Comparison of ENCODE assay signal across 10 mouse cellular contexts in genomic region chr13:21981803-21982193, GRCm38 (mm10). TPM values are rescaled to one million over a fixed set of nuclear protein-coding genes. Genes with fewer than 3 reads are reported as not detected.
DNase-seq lines count a peak whose midpoint lies in the region; ATAC-seq lines count a peak whose summit lies in the region.
"Had no signal": no experiment of that assay in that cellular context is flagged by ENCODE, and none has a peak within 500 bp of the region (broad histone marks: within the 10 kb centered on the region; RNA-seq: fewer than 3 reads in every experiment).

No protein-coding gene starts in this region.

- H3K9ac ChIP-seq in heart, embryonic 15.5 days, result peak overlapping the region; percentile 68
- H3K9ac ChIP-seq in hindbrain, embryonic 13.5 days, result peak overlapping the region; percentile 78
- peak overlapping the region; percentile 57 for H3K9ac ChIP-seq in midbrain, embryonic 14.5 days (replicated peaks; ENCODE audit: low read length)

- intact Hi-C loops in heart, postnatal 25 days (cut with DNase I), result no loop called here
- intact Hi-C loops in left cerebral cortex, postnatal 36 days (cut with DNase I), result no loop called here

- H3K4me2 ChIP-seq in heart, embryonic 15.5 days, result peak overlapping the region; percentile 98
- H3K4me2 ChIP-seq in hindbrain, embryonic 13.5 days, result peak overlapping the region; percentile 98
- H3K4me2 ChIP-seq in midbrain, embryonic 14.5 days (ENCODE audit: low read length), result peak overlapping the region; percentile 96

- 0 out of 2 replicates have a peak, but pooled peaks have one; percentile 27 for ATAC-seq in heart, embryonic 15.5 days (replicated peaks; ENCODE audit: insufficient number of reproducible peaks, insufficient read depth, low FRiP score, low read depth)
- ATAC-seq in hindbrain, embryonic 13.5 days (ENCODE audit: low FRiP score), result 0 out of 2 replicates have a peak, but pooled peaks have one; percentile 21
- ATAC-seq in midbrain, embryonic 14.5 days (ENCODE audit: low FRiP score, low TSS enrichment), result no peak

- H3K9me3 ChIP-seq in heart, embryonic 15.5 days (replicated peaks), result no peaks in the 10 kb centered on the region
- H3K9me3 ChIP-seq in hindbrain, embryonic 13.5 days, result no peaks in the 10 kb centered on the region
- no peaks in the 10 kb centered on the region for H3K9me3 ChIP-seq in midbrain, embryonic 14.5 days (ENCODE audit: control insufficient read depth, low read length)

- no peaks in the 10 kb centered on the region for H3K36me3 ChIP-seq in heart, embryonic 15.5 days
- H3K36me3 ChIP-seq in hindbrain, embryonic 13.5 days, result no peaks in the 10 kb centered on the region
- no peaks in the 10 kb centered on the region for H3K36me3 ChIP-seq in midbrain, embryonic 14.5 days (ENCODE audit: control insufficient read depth, insufficient read depth, low read length)

- H3K27me3 ChIP-seq in heart, embryonic 15.5 days, result peaks cover 69% of the 10 kb centered on the region
- peaks cover 85% of the 10 kb centered on the region for H3K27me3 ChIP-seq in hindbrain, embryonic 13.5 days
- H3K27me3 ChIP-seq in midbrain, embryonic 14.5 days (ENCODE audit: control insufficient read depth, insufficient read depth, low read length), result peaks cover 41% of the 10 kb centered on the region

- H3K4me1 ChIP-seq in heart, embryonic 15.5 days (replicated peaks), result peaks cover 13% of the 10 kb centered on the region
- H3K4me1 ChIP-seq in brown adipose tissue, adult 24 weeks (ENCODE audit: control insufficient read depth, insufficient read depth, insufficient read length, low read length), result peaks cover 2% of the 10 kb centered on the region; the same call in 1 of the 2 replicates
- H3K4me1 ChIP-seq in hindbrain, embryonic 13.5 days (replicated peaks), result peaks cover 13% of the 10 kb centered on the region
- H3K4me1 ChIP-seq in midbrain, embryonic 14.5 days (ENCODE audit: control insufficient read depth, insufficient read depth, low read length), result peaks cover 6% of the 10 kb centered on the region

- no peak overlapping the region for H3K27ac ChIP-seq in heart, embryonic 15.5 days
- H3K27ac ChIP-seq in brown adipose tissue, adult 24 weeks (replicated peaks; ENCODE audit: low read depth, low read length), result no peak overlapping the region
- H3K27ac ChIP-seq in hindbrain, embryonic 13.5 days, result no peak overlapping the region
- H3K27ac ChIP-seq in midbrain, embryonic 14.5 days (replicated peaks; ENCODE audit: low read depth, low read length), result no peak overlapping the region

- WGBS in heart, embryonic 15.5 days, result 11% methylated on average over 17 of the region's 17 CpGs
- 5% methylated on average over 17 of the region's 17 CpGs for WGBS in hindbrain, embryonic 13.5 days
- 6% methylated on average over 17 of the region's 17 CpGs for WGBS in midbrain, embryonic 14.5 days

- no peak for DNase-seq in heart, postnatal 25 days (ENCODE audit: low spot score)
- no peak for DNase-seq in midbrain, embryonic 14.5 days
- no peak for DNase-seq in right cerebral cortex, postnatal 25 days
- DNase-seq in left cerebral cortex, postnatal 36 days (ENCODE audit: low spot score in 2 of 2), result no peak
- DNase-seq in thymus, postnatal 25 days, result no peak

- peak overlapping the region; percentile 63 for H3K4me3 ChIP-seq in heart, embryonic 15.5 days
- H3K4me3 ChIP-seq in brown adipose tissue, adult 24 weeks (ENCODE audit: insufficient read depth, low read depth, low read length), result peak overlapping the region; percentile 58
- peak overlapping the region; percentile 57 for H3K4me3 ChIP-seq in hindbrain, embryonic 13.5 days
- H3K4me3 ChIP-seq in midbrain, embryonic 14.5 days (replicated peaks; ENCODE audit: low read depth, low read length), result peak overlapping the region; percentile 49
- H3K4me3 ChIP-seq: myocyte had no signal

RNA-seq across cellular contexts. Expression of gene Pom121l2, which starts 0.8 kb away (rescaled TPM):
- polyA plus RNA-seq in heart, embryonic 15.5 days (2015; fragmentation: Nextera tagmentation; extraction: Ambion mirVana), result not detected in 2 replicates
- total RNA-seq in heart, postnatal 25 days (2021), result not detected
- not detected in 2 replicates for polyA plus RNA-seq in brown adipose tissue, adult 24 weeks (2012; ENCODE audit: insufficient read depth, insufficient read length, missing spikeins)
- polyA plus RNA-seq in hindbrain, embryonic 13.5 days (2015; fragmentation: Nextera tagmentation; extraction: Ambion mirVana), result not detected in 2 replicates
- polyA plus RNA-seq in midbrain, embryonic 14.5 days (2014; fragmentation: Nextera tagmentation; extraction: Ambion mirVana), result not detected in 2 replicates
- not detected for total RNA-seq in left cerebral cortex, postnatal 36 days (2021)
- total RNA-seq: MEL had no signal
- polyA plus RNA-seq: myocyte had no signal

RNA-seq across cellular contexts. Expression of gene Prss16, which starts 27.7 kb away (rescaled TPM):
- polyA plus RNA-seq in heart, embryonic 15.5 days (2015; fragmentation: Nextera tagmentation; extraction: Ambion mirVana), result 9.5 and 113 TPM in 2 replicates
- not detected for total RNA-seq in heart, postnatal 25 days (2021)
- not detected in 2 replicates for polyA plus RNA-seq in brown adipose tissue, adult 24 weeks (2012; ENCODE audit: insufficient read depth, insufficient read length, missing spikeins)
- polyA plus RNA-seq in hindbrain, embryonic 13.5 days (2015; fragmentation: Nextera tagmentation; extraction: Ambion mirVana), result 0.12 and 0.14 TPM in 2 replicates
- not detected in 2 replicates for polyA plus RNA-seq in midbrain, embryonic 14.5 days (2014; fragmentation: Nextera tagmentation; extraction: Ambion mirVana)
- total RNA-seq in left cerebral cortex, postnatal 36 days (2021), result 1 to 10 TPM in 1 of 2 experiments, under 1 TPM in 1; 0.34 to 1.1 TPM
- total RNA-seq: MEL had no signal

RNA-seq across cellular contexts. Expression of gene Zfp184, which starts 36.9 kb away (rescaled TPM):
- 3.8 and 5.1 TPM in 2 replicates for polyA plus RNA-seq in heart, embryonic 15.5 days (2015; fragmentation: Nextera tagmentation; extraction: Ambion mirVana)
- total RNA-seq in heart, postnatal 25 days (2021), result under 1 TPM; 0.56 to 0.68 TPM
- not detected in 2 replicates for polyA plus RNA-seq in brown adipose tissue, adult 24 weeks (2012; ENCODE audit: insufficient read depth, insufficient read length, missing spikeins)
- 16.8 and 19.9 TPM in 2 replicates for polyA plus RNA-seq in hindbrain, embryonic 13.5 days (2015; fragmentation: Nextera tagmentation; extraction: Ambion mirVana)
- polyA plus RNA-seq in midbrain, embryonic 14.5 days (2014; fragmentation: Nextera tagmentation; extraction: Ambion mirVana), result 16.8 and 18.2 TPM in 2 replicates
- total RNA-seq in left cerebral cortex, postnatal 36 days (2021), result 1 to 10 TPM; 3.7 to 4.2 TPM

RNA-seq across cellular contexts. Expression of gene Hist1h2ah, which starts 53.6 kb away (rescaled TPM):
- polyA plus RNA-seq in heart, embryonic 15.5 days (2015; fragmentation: Nextera tagmentation; extraction: Ambion mirVana), result 3.5 TPM in 1 of 2 replicates, not detected in the other
- total RNA-seq in heart, postnatal 25 days (2021), result 10 to 100 TPM; 32.9 to 34.9 TPM
- polyA plus RNA-seq in brown adipose tissue, adult 24 weeks (2012; ENCODE audit: insufficient read depth, insufficient read length, missing spikeins), result not detected in 2 replicates
- polyA plus RNA-seq in hindbrain, embryonic 13.5 days (2015; fragmentation: Nextera tagmentation; extraction: Ambion mirVana), result 1.9 TPM in 1 of 2 replicates, not detected in the other
- not detected in 2 replicates for polyA plus RNA-seq in midbrain, embryonic 14.5 days (2014; fragmentation: Nextera tagmentation; extraction: Ambion mirVana)
- total RNA-seq in left cerebral cortex, postnatal 36 days (2021), result 10 to 100 TPM; 24.6 to 42.5 TPM

RNA-seq across cellular contexts. Expression of gene Hist1h2bk, which starts 53.9 kb away (rescaled TPM):
- 1.6 and 1.7 TPM in 2 replicates for polyA plus RNA-seq in heart, embryonic 15.5 days (2015; fragmentation: Nextera tagmentation; extraction: Ambion mirVana)
- 10 to 100 TPM; 17.2 to 23.4 TPM for total RNA-seq in heart, postnatal 25 days (2021)
- polyA plus RNA-seq in brown adipose tissue, adult 24 weeks (2012; ENCODE audit: insufficient read depth, insufficient read length, missing spikeins), result not detected in 2 replicates
- polyA plus RNA-seq in hindbrain, embryonic 13.5 days (2015; fragmentation: Nextera tagmentation; extraction: Ambion mirVana), result 0.84 and 3.1 TPM in 2 replicates
- polyA plus RNA-seq in midbrain, embryonic 14.5 days (2014; fragmentation: Nextera tagmentation; extraction: Ambion mirVana), result 0.86 and 1.1 TPM in 2 replicates
- 10 to 100 TPM; 13.0 to 13.3 TPM for total RNA-seq in left cerebral cortex, postnatal 36 days (2021)
